Mouse (Mus musculus) lung, postnatal 14 days (tissue): ENCODE data around the gene B230104I21Rik.

Experiments
- DNase-seq: peaks from one replicate; pipeline ENCODE4 v3.0.0; 2021

Gene B230104I21Rik

GRCm38 (mm10) chr4:154352246-154352645, 16.3 kb downstream of the B230104I21Rik start:
- DNase-seq, result no peak

- DNase-seq, result no peak
These were observed 19.5 kb downstream of the B230104I21Rik start for GRCm38 (mm10) chr4:154355408-154355807.

- no peak for DNase-seq
These were observed 22.4 kb downstream of the B230104I21Rik start for GRCm38 (mm10) chr4:154358370-154358769.

GRCm38 (mm10) chr4:154358816-154359215, 22.9 kb downstream of the B230104I21Rik start:
- no peak for DNase-seq

- no peak for DNase-seq
These were observed 23.9 kb downstream of the B230104I21Rik start for GRCm38 (mm10) chr4:154359762-154360300.

GRCm38 (mm10) chr4:154360441-154360840, 24.5 kb downstream of the B230104I21Rik start:
- DNase-seq, result no peak

GRCm38 (mm10) chr4:154360850-154361249, 24.9 kb downstream of the B230104I21Rik start:
- DNase-seq, result no peak

- no peak for DNase-seq
These were observed 28.8 kb downstream of the B230104I21Rik start for GRCm38 (mm10) chr4:154364752-154365151.

GRCm38 (mm10) chr4:154366836-154367235, 30.9 kb downstream of the B230104I21Rik start:
- no peak for DNase-seq

- no peak for DNase-seq
These were observed 33.2 kb downstream of the B230104I21Rik start for GRCm38 (mm10) chr4:154369089-154369488.

GRCm38 (mm10) chr4:154370841-154371240, 34.9 kb downstream of the B230104I21Rik start:
- DNase-seq, result no peak

GRCm38 (mm10) chr4:154371542-154372247, 35.8 kb downstream of the B230104I21Rik start:
- DNase-seq, result no peak

- no peak for DNase-seq
These were observed 40.2 kb downstream of the B230104I21Rik start for GRCm38 (mm10) chr4:154375939-154376625.

- no peak for DNase-seq
These were observed 42.9 kb downstream of the B230104I21Rik start for GRCm38 (mm10) chr4:154378876-154379275.

- no peak for DNase-seq
These were observed 49.3 kb downstream of the B230104I21Rik start for GRCm38 (mm10) chr4:154385208-154385607.

GRCm38 (mm10) chr4:154385918-154386317, 50.0 kb downstream of the B230104I21Rik start:
- no peak for DNase-seq

GRCm38 (mm10) chr4:154386810-154387209, 50.9 kb downstream of the B230104I21Rik start:
- DNase-seq, result no peak

GRCm38 (mm10) chr4:154389641-154390040, 53.7 kb downstream of the B230104I21Rik start:
- DNase-seq, result no peak

GRCm38 (mm10) chr4:154390333-154391080, 54.6 kb downstream of the B230104I21Rik start:
- peak; percentile 20 for DNase-seq

GRCm38 (mm10) chr4:154392641-154393040, 56.7 kb downstream of the B230104I21Rik start:
- DNase-seq, result peak; percentile 19

- DNase-seq, result peak; percentile 55
These were observed 57.5 kb downstream of the B230104I21Rik start for GRCm38 (mm10) chr4:154393196-154394122.

- no peak for DNase-seq
These were observed 58.3 kb downstream of the B230104I21Rik start for GRCm38 (mm10) chr4:154394123-154394722.
